ENCODE assay signal across 9 mouse cellular contexts in the genomic region with DNA sequence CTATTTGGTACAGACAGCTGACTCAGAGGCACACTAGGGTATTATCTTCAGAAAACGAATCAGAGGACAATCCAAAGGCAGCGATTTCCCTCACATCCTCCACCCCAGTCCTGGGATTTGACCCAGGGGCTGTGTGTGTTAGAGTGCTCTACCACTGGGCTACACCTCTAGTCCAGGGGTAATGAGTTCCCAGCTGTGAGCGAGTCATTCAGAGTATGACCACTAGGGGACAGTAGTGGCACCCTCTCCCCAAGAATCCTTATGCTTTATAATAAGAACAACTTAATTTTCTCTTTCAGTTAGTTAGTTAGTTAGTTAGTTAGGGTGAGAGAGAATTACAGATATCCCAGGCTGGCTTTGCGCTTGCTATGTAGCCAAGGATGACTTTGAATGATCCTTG. TPM values are rescaled to one million over a fixed set of nuclear protein-coding genes. Genes with fewer than 3 reads are reported as not detected.
DNase-seq lines count a peak whose midpoint lies in the region; ATAC-seq and TF ChIP-seq lines count a peak whose summit lies in the region.
"Had no signal": no experiment of that assay in that cellular context is flagged by ENCODE, and none has a peak within 500 bp of the region (broad histone marks: within the 10 kb centered on the region; RNA-seq: fewer than 3 reads in every experiment).

No protein-coding gene starts in this region.

- no peak for TF ChIP-seq EP300 in ES-Bruce4 (IDR thresholded peaks at IDR 0.05; ENCODE audit: insufficient read depth, low read depth, low read length)

- DNase-seq in hindbrain, postnatal 0 days (ENCODE audit: low spot score) = peak; percentile 22
- no peak for DNase-seq in hindbrain, embryonic 14.5 days (ENCODE audit: low spot score)
- peak; percentile 40 to 52 for DNase-seq in kidney, postnatal 4 days
- DNase-seq in retina, postnatal 1 day = peak; percentile 39
- no peak for DNase-seq in ovary, postnatal 10 days (ENCODE audit: low spot score)
- no peak for DNase-seq in neural tube, embryonic 10.5 days (ENCODE audit: extremely low spot score, low spot score)

- TF ChIP-seq CTCF in hindbrain, postnatal 0 days (IDR thresholded peaks at IDR 0.05; ENCODE audit: low read depth) = peak; percentile 74
- peak; percentile 51 for TF ChIP-seq CTCF in ES-Bruce4 (IDR thresholded peaks at IDR 0.05; ENCODE audit: low read depth, low read length)
- TF ChIP-seq CTCF in bone marrow, adult 2 months (IDR thresholded peaks at IDR 0.05; ENCODE audit: control insufficient read depth, insufficient read depth, low read length) = peak; percentile 72

- TF ChIP-seq POLR2A in ES-Bruce4 (IDR thresholded peaks at IDR 0.05; ENCODE audit: insufficient read depth, low read length) = no peak
- no peak for TF ChIP-seq POLR2A in bone marrow, adult 2 months (IDR thresholded peaks at IDR 0.05; ENCODE audit: borderline replicate concordance, control insufficient read depth, low read depth, low read length)

- H3K27ac ChIP-seq in hindbrain, postnatal 0 days = no peak overlapping the region
- no peak overlapping the region for H3K27ac ChIP-seq in hindbrain, embryonic 14.5 days
- no peak overlapping the region for H3K27ac ChIP-seq in ES-Bruce4 (ENCODE audit: insufficient read depth, low read length)
- H3K27ac ChIP-seq in bone marrow, adult 2 months (ENCODE audit: control insufficient read depth, insufficient read depth, low read depth, low read length, poor library complexity) = no peak overlapping the region
- H3K27ac ChIP-seq: embryonic facial prominence, embryonic 12.5 days had no signal

- H3K9me3 ChIP-seq in hindbrain, postnatal 0 days (ENCODE audit: low read length) = 0 out of 2 replicates have a peak, but pooled peaks cover 2% of the 10 kb centered on the region
- no peaks in the 10 kb centered on the region for H3K9me3 ChIP-seq in hindbrain, embryonic 14.5 days (ENCODE audit: control insufficient read depth, low read length)
- no peaks in the 10 kb centered on the region for H3K9me3 ChIP-seq in ES-Bruce4 (replicated peaks; ENCODE audit: control insufficient read depth, insufficient read depth, low read length, poor library complexity, severe bottlenecking)
- H3K9me3 ChIP-seq: embryonic facial prominence, embryonic 12.5 days had no signal

- H3K9ac ChIP-seq in hindbrain, postnatal 0 days (replicated peaks; ENCODE audit: low read length) = no peak overlapping the region
- H3K9ac ChIP-seq in hindbrain, embryonic 14.5 days = no peak overlapping the region
- H3K9ac ChIP-seq in ES-Bruce4 (ENCODE audit: low read depth, poor library complexity, severe bottlenecking) = no peak overlapping the region
- H3K9ac ChIP-seq: embryonic facial prominence, embryonic 12.5 days had no signal

- WGBS in hindbrain, postnatal 0 days = 72% methylated on average over 4 of the region's 4 CpGs
- WGBS in hindbrain, embryonic 14.5 days = 66% methylated on average over 4 of the region's 4 CpGs
- 69% methylated on average over 4 of the region's 4 CpGs for WGBS in bone marrow, adult 2 months

- no peak overlapping the region for H3K4me2 ChIP-seq in hindbrain, postnatal 0 days (ENCODE audit: low read depth, low read length)
- H3K4me2 ChIP-seq in hindbrain, embryonic 14.5 days (replicated peaks) = no peak overlapping the region
- H3K4me2 ChIP-seq: embryonic facial prominence, embryonic 12.5 days had no signal

- no peak for ATAC-seq in hindbrain, postnatal 0 days
- no peak for ATAC-seq in hindbrain, embryonic 14.5 days (ENCODE audit: low FRiP score)

- no peak overlapping the region for H3K4me3 ChIP-seq in hindbrain, postnatal 0 days (ENCODE audit: low read length)
- H3K4me3 ChIP-seq in hindbrain, embryonic 14.5 days (replicated peaks; ENCODE audit: low read length) = no peak overlapping the region
- no peak overlapping the region for H3K4me3 ChIP-seq in ES-Bruce4 (ENCODE audit: low read depth, low read length)
- H3K4me3 ChIP-seq in bone marrow, adult 2 months (replicated peaks; ENCODE audit: control insufficient read depth, low read depth, low read length) = no peak overlapping the region
- H3K4me3 ChIP-seq: embryonic facial prominence, embryonic 12.5 days had no signal

- H3K27me3 ChIP-seq in hindbrain, postnatal 0 days (ENCODE audit: insufficient read depth, low read length) = no peaks in the 10 kb centered on the region
- no peaks in the 10 kb centered on the region for H3K27me3 ChIP-seq in hindbrain, embryonic 14.5 days (ENCODE audit: control insufficient read depth, insufficient read depth, low read length)
- H3K27me3 ChIP-seq in ES-Bruce4 (ENCODE audit: control insufficient read depth, insufficient read depth, low read length, poor library complexity, severe bottlenecking) = no peaks in the 10 kb centered on the region
- H3K27me3 ChIP-seq: embryonic facial prominence, embryonic 12.5 days had no signal

- peaks cover 62% of the 10 kb centered on the region for H3K36me3 ChIP-seq in hindbrain, postnatal 0 days (ENCODE audit: insufficient read depth, low read length)
- H3K36me3 ChIP-seq in hindbrain, embryonic 14.5 days (replicated peaks; ENCODE audit: control insufficient read depth, insufficient read depth) = peaks cover 71% of the 10 kb centered on the region
- H3K36me3 ChIP-seq in ES-Bruce4 (ENCODE audit: control insufficient read depth, insufficient read depth, low read length, poor library complexity, severe bottlenecking) = no peaks in the 10 kb centered on the region

- H3K4me1 ChIP-seq in hindbrain, postnatal 0 days (ENCODE audit: insufficient read depth, low read length) = no peaks in the 10 kb centered on the region
- H3K4me1 ChIP-seq in hindbrain, embryonic 14.5 days (replicated peaks; ENCODE audit: control insufficient read depth, insufficient read depth, low read length) = no peaks in the 10 kb centered on the region
- no peaks in the 10 kb centered on the region for H3K4me1 ChIP-seq in ES-Bruce4 (ENCODE audit: control insufficient read depth, insufficient read depth, low read length)
- H3K4me1 ChIP-seq in bone marrow, adult 2 months (ENCODE audit: control insufficient read depth, insufficient read depth, low read length) = no peaks in the 10 kb centered on the region
- H3K4me1 ChIP-seq: embryonic facial prominence, embryonic 12.5 days had no signal

RNA-seq across cellular contexts. Expression of a gene that starts 14.7 kb away (rescaled TPM):
- total RNA-seq in hindbrain, postnatal 0 days (2014; rRNA removed) = 20.1 and 32.5 TPM in 2 replicates
- polyA plus RNA-seq in hindbrain, postnatal 0 days (2015; fragmentation: Nextera tagmentation; extraction: Ambion mirVana) = 5.9 and 6.9 TPM in 2 replicates
- polyA plus RNA-seq in hindbrain, embryonic 14.5 days (2014; fragmentation: Nextera tagmentation; extraction: Ambion mirVana) = 9.5 and 11.0 TPM in 2 replicates
- polyA plus RNA-seq in ES-Bruce4 (2011; ENCODE audit: insufficient read depth, insufficient read length, low read depth, missing spikeins) = 10.9 and 11.6 TPM in 2 replicates
- polyA plus RNA-seq in bone marrow, adult 2 months (2011; ENCODE audit: insufficient read depth, insufficient read length, low replicate concordance, missing spikeins) = 9.6 and 18.0 TPM in 2 replicates

RNA-seq across cellular contexts. Expression of a gene that starts 21.6 kb away (rescaled TPM):
- total RNA-seq in hindbrain, postnatal 0 days (2014; rRNA removed) = 1.3 and 2.2 TPM in 2 replicates
- 1.4 and 1.5 TPM in 2 replicates for polyA plus RNA-seq in hindbrain, postnatal 0 days (2015; fragmentation: Nextera tagmentation; extraction: Ambion mirVana)
- 1.6 and 1.9 TPM in 2 replicates for polyA plus RNA-seq in hindbrain, embryonic 14.5 days (2014; fragmentation: Nextera tagmentation; extraction: Ambion mirVana)
- 0.15 TPM in 1 of 2 replicates, not detected in the other for polyA plus RNA-seq in ES-Bruce4 (2011; ENCODE audit: insufficient read depth, insufficient read length, low read depth, missing spikeins)
- 0.31 and 0.35 TPM in 2 replicates for polyA plus RNA-seq in bone marrow, adult 2 months (2011; ENCODE audit: insufficient read depth, insufficient read length, low replicate concordance, missing spikeins)

RNA-seq across cellular contexts. Expression of a gene that starts 32.9 kb away (rescaled TPM):
- 108 and 129 TPM in 2 replicates for total RNA-seq in hindbrain, postnatal 0 days (2014; rRNA removed)
- 48.9 and 49.7 TPM in 2 replicates for polyA plus RNA-seq in hindbrain, postnatal 0 days (2015; fragmentation: Nextera tagmentation; extraction: Ambion mirVana)
- 40.1 and 51.6 TPM in 2 replicates for polyA plus RNA-seq in hindbrain, embryonic 14.5 days (2014; fragmentation: Nextera tagmentation; extraction: Ambion mirVana)
- polyA plus RNA-seq in ES-Bruce4 (2011; ENCODE audit: insufficient read depth, insufficient read length, low read depth, missing spikeins) = 1,494 and 1,686 TPM in 2 replicates
- 45.2 and 88.2 TPM in 2 replicates for polyA plus RNA-seq in bone marrow, adult 2 months (2011; ENCODE audit: insufficient read depth, insufficient read length, low replicate concordance, missing spikeins)

RNA-seq across cellular contexts. Expression of a gene that starts 39.9 kb away (rescaled TPM):
- total RNA-seq in hindbrain, postnatal 0 days (2014; rRNA removed) = 119 and 121 TPM in 2 replicates
- polyA plus RNA-seq in hindbrain, postnatal 0 days (2015; fragmentation: Nextera tagmentation; extraction: Ambion mirVana) = 158 and 162 TPM in 2 replicates
- polyA plus RNA-seq in hindbrain, embryonic 14.5 days (2014; fragmentation: Nextera tagmentation; extraction: Ambion mirVana) = 153 and 172 TPM in 2 replicates
- 63.8 and 66.1 TPM in 2 replicates for polyA plus RNA-seq in ES-Bruce4 (2011; ENCODE audit: insufficient read depth, insufficient read length, low read depth, missing spikeins)
- polyA plus RNA-seq in bone marrow, adult 2 months (2011; ENCODE audit: insufficient read depth, insufficient read length, low replicate concordance, missing spikeins) = 7.4 and 8.9 TPM in 2 replicates

Comparison
In these comparisons a context has a peak if more than half of its experiments do, and no peak if none do; other contexts are left out.
1. DNase-seq: peak in hindbrain, postnatal 0 days (single experiment), kidney, postnatal 4 days (2 of 2) and retina, postnatal 1 day (single experiment); none in hindbrain, embryonic 14.5 days (single experiment), ovary, postnatal 10 days (single experiment) and neural tube, embryonic 10.5 days (single experiment).
2. RNA of a gene that starts 32.9 kb away (polyA plus RNA-seq): 1,494 to 1,686 TPM in ES-Bruce4; 45.2 to 88.2 TPM in bone marrow, adult 2 months, 48.9 to 49.7 TPM in hindbrain, postnatal 0 days and 40.1 to 51.6 TPM in hindbrain, embryonic 14.5 days; every median in the first group is over 10 times any median in the second.
3. Peak in every context shown above with its lines, with median percentiles within 50 percentile points of each other: CTCF ChIP-seq.